Mouse (Mus musculus): Measurements from ENCODE around the gene Mas1. TPM values are rescaled to one million over a fixed set of nuclear protein-coding genes. Genes with fewer than 3 reads are reported as not detected.

Gene Mas1
- polyA plus RNA-seq, 1 experiment from 2014 or later, result 0.17 TPM

GRCm38 (mm10) chr17:12810103-12810972 lies 57.6 kb downstream of the Mas1 start:
- WGBS, result 24% methylated on average over 14 of the region's 14 CpGs
- no peaks in the 10 kb centered on the region for H3K36me3 ChIP-seq
- H3K9me3 ChIP-seq, result no peaks in the 10 kb centered on the region
- peak overlapping the region; percentile 15 for H3K27ac ChIP-seq
- no peak overlapping the region for H3K9ac ChIP-seq
- no peak overlapping the region for H3K4me2 ChIP-seq
- no peaks in the 10 kb centered on the region for H3K27me3 ChIP-seq
- H3K4me3 ChIP-seq, result no peak overlapping the region
- peaks cover 4% of the 10 kb centered on the region for H3K4me1 ChIP-seq (replicated peaks)
- ATAC-seq (ENCODE audit: low FRiP score), result peak; percentile 89

- H3K9me3 ChIP-seq, result no peaks in the 10 kb centered on the region
- H3K4me2 ChIP-seq, result no peak overlapping the region
- H3K36me3 ChIP-seq, result no peaks in the 10 kb centered on the region
- ATAC-seq (ENCODE audit: low FRiP score), result no peak
- H3K27me3 ChIP-seq, result no peaks in the 10 kb centered on the region
- peaks cover 4% of the 10 kb centered on the region for H3K4me1 ChIP-seq (replicated peaks)
- H3K9ac ChIP-seq, result no peak overlapping the region
- WGBS, result 95% methylated on average over 6 of the region's 6 CpGs
- no peak overlapping the region for H3K27ac ChIP-seq
- no peak overlapping the region for H3K4me3 ChIP-seq
Observed at GRCm38 (mm10) chr17:12808851-12809250, 59.1 kb downstream of the Mas1 start.

GRCm38 (mm10) chr17:12804584-12805445 lies 63.1 kb downstream of the Mas1 start:
- no peaks in the 10 kb centered on the region for H3K4me1 ChIP-seq (replicated peaks)
- H3K4me3 ChIP-seq, result no peak overlapping the region
- H3K9me3 ChIP-seq, result no peaks in the 10 kb centered on the region
- H3K27ac ChIP-seq, result no peak overlapping the region
- no peaks in the 10 kb centered on the region for H3K27me3 ChIP-seq
- no peak overlapping the region for H3K9ac ChIP-seq
- H3K36me3 ChIP-seq, result no peaks in the 10 kb centered on the region
- no peak for ATAC-seq (ENCODE audit: low FRiP score)
- H3K4me2 ChIP-seq, result no peak overlapping the region

GRCm38 (mm10) chr17:12801861-12802540 lies 65.9 kb downstream of the Mas1 start:
- no peak for ATAC-seq (ENCODE audit: low FRiP score)
- WGBS, result 54% methylated on average over 9 of the region's 9 CpGs
- H3K36me3 ChIP-seq, result no peaks in the 10 kb centered on the region
- H3K4me2 ChIP-seq, result no peak overlapping the region
- H3K27ac ChIP-seq, result no peak overlapping the region
- no peak overlapping the region for H3K4me3 ChIP-seq
- H3K9ac ChIP-seq, result no peak overlapping the region
- H3K9me3 ChIP-seq, result no peaks in the 10 kb centered on the region
- H3K27me3 ChIP-seq, result no peaks in the 10 kb centered on the region
- no peaks in the 10 kb centered on the region for H3K4me1 ChIP-seq (replicated peaks)

GRCm38 (mm10) chr17:12799368-12800275 lies 68.3 kb downstream of the Mas1 start:
- no peak; the same call in 1 of the 2 replicates for ATAC-seq (ENCODE audit: low FRiP score)
- no peak overlapping the region for H3K27ac ChIP-seq
- WGBS, result 87% methylated on average over 12 of the region's 12 CpGs
- H3K9me3 ChIP-seq, result no peaks in the 10 kb centered on the region
- H3K4me1 ChIP-seq (replicated peaks), result no peaks in the 10 kb centered on the region
- no peak overlapping the region for H3K4me2 ChIP-seq
- H3K4me3 ChIP-seq, result no peak overlapping the region
- no peak overlapping the region for H3K9ac ChIP-seq
- no peaks in the 10 kb centered on the region for H3K36me3 ChIP-seq
- no peaks in the 10 kb centered on the region for H3K27me3 ChIP-seq

GRCm38 (mm10) chr17:12798571-12798970 lies 69.4 kb downstream of the Mas1 start:
- Histone ChIP-seq H3K9ac (no peak overlapping the region), H3K4me1 (replicated peaks) (0 out of 2 replicates have a peak, but pooled peaks cover 3% of the 10 kb centered on the region), H3K4me3 (no peak overlapping the region), H3K9me3 (no peaks in the 10 kb centered on the region), H3K27ac (no peak overlapping the region), H3K27me3 (no peaks in the 10 kb centered on the region), H3K36me3 (no peaks in the 10 kb centered on the region), H3K4me2 (no peak overlapping the region)
- no peak for ATAC-seq (ENCODE audit: low FRiP score)
- WGBS, result 93% methylated on average over 3 of the region's 3 CpGs

- no peak overlapping the region for H3K4me2 ChIP-seq
- ATAC-seq (ENCODE audit: low FRiP score), result no peak
- H3K36me3 ChIP-seq, result no peaks in the 10 kb centered on the region
- H3K4me1 ChIP-seq (replicated peaks), result peaks cover 5% of the 10 kb centered on the region; the same call in 1 of the 2 replicates
- H3K9ac ChIP-seq, result no peak overlapping the region
- WGBS, result 68% methylated on average over 3 of the region's 3 CpGs
- H3K4me3 ChIP-seq, result no peak overlapping the region
- no peak overlapping the region for H3K27ac ChIP-seq
- H3K27me3 ChIP-seq, result no peaks in the 10 kb centered on the region
- no peaks in the 10 kb centered on the region for H3K9me3 ChIP-seq
Observed at GRCm38 (mm10) chr17:12797427-12798029, 70.4 kb downstream of the Mas1 start.

- whole genome bisulfite sequencing, result 85% methylated on average over 3 of the region's 3 CpGs
- Histone ChIP-seq H3K4me1 (replicated peaks) (peaks cover 10% of the 10 kb centered on the region), H3K27me3 (no peaks in the 10 kb centered on the region), H3K9me3 (no peaks in the 10 kb centered on the region), H3K4me3 (no peak overlapping the region), H3K9ac (no peak overlapping the region), H3K36me3 (no peaks in the 10 kb centered on the region), H3K27ac (no peak overlapping the region), H3K4me2 (no peak overlapping the region)
- ATAC-seq (ENCODE audit: low FRiP score), result no peak
Observed at GRCm38 (mm10) chr17:12796633-12797032, 71.3 kb downstream of the Mas1 start.

GRCm38 (mm10) chr17:12793660-12794406 lies 74.1 kb downstream of the Mas1 start:
- no peak for ATAC-seq (ENCODE audit: low FRiP score)
- no peaks in the 10 kb centered on the region for H3K9me3 ChIP-seq
- H3K36me3 ChIP-seq, result no peaks in the 10 kb centered on the region
- H3K9ac ChIP-seq, result no peak overlapping the region
- H3K27me3 ChIP-seq, result no peaks in the 10 kb centered on the region
- H3K27ac ChIP-seq, result peak overlapping the region; percentile 49
- no peak overlapping the region for H3K4me3 ChIP-seq
- WGBS, result 76% methylated on average over 8 of the region's 8 CpGs
- peaks cover 29% of the 10 kb centered on the region for H3K4me1 ChIP-seq (replicated peaks)
- no peak overlapping the region for H3K4me2 ChIP-seq

- Histone ChIP-seq H3K4me3 (no peak overlapping the region), H3K9ac (no peak overlapping the region), H3K4me2 (no peak overlapping the region), H3K36me3 (no peaks in the 10 kb centered on the region), H3K9me3 (no peaks in the 10 kb centered on the region), H3K4me1 (replicated peaks) (peaks cover 29% of the 10 kb centered on the region), H3K27me3 (no peaks in the 10 kb centered on the region), H3K27ac (peak overlapping the region; percentile 31; the same call in 1 of the 2 replicates)
- 77% methylated on average over 11 of the region's 11 CpGs for WGBS
- no peak for ATAC-seq (ENCODE audit: low FRiP score)
Observed at GRCm38 (mm10) chr17:12792422-12793206, 75.3 kb downstream of the Mas1 start.
